Mouse (Mus musculus) CH12.LX (cell line): ENCODE data around the gene Fgf14. TPM values are rescaled to one million over a fixed set of nuclear protein-coding genes. Genes with fewer than 3 reads are reported as not detected.

Source experiments
- DNase-seq: peaks from one replicate; pipeline ENCODE4 v3.0.0-alpha.2; 2013; ENCODE audit errors: extremely low read depth
- H3K27ac ChIP-seq: 2 replicates; pipeline ENCODE4 v1.5.1; 2012; ENCODE audit warnings: low read depth, mild to moderate bottlenecking, control low read depth, moderate library complexity; ENCODE audit not compliant: insufficient read depth
- H3K27me3 ChIP-seq: replicated peaks from 2 replicates; pipeline ENCODE3; 2012; ENCODE audit warnings: inconsistent platforms
- H3K36me3 ChIP-seq, 2 experiments: replicated peaks in 1 of 2; 2 replicates each; pipeline versions ENCODE3 to v1.6.1; 2012; ENCODE audit warnings: inconsistent platforms in 1 of 2, low read length in 1 of 2, mild to moderate bottlenecking in 1 of 2, mixed read lengths in 1 of 2, moderate library complexity in 1 of 2; ENCODE audit not compliant: control insufficient read depth in 1 of 2, insufficient read depth in 1 of 2
- H3K4me1 ChIP-seq, 2 experiments: 2 replicates each; pipeline ENCODE4 v1.6.1; 2012; ENCODE audit warnings: inconsistent platforms in 1 of 2, moderate library complexity in 1 of 2; ENCODE audit not compliant: insufficient read depth in 2 of 2, control insufficient read depth in 1 of 2
- H3K4me2 ChIP-seq: 2 replicates; pipeline ENCODE4 v1.6.1; 2012; ENCODE audit warnings: low read depth, mild to moderate bottlenecking, control low read depth; ENCODE audit not compliant: poor library complexity, insufficient read depth, severe bottlenecking
- H3K4me3 ChIP-seq, 3 experiments: fragments of 150-350 bp in 1 of 3; sonication (generic) in 1 of 3; replicated peaks in 1 of 3; 2 replicates each; pipeline versions ENCODE3 to v1.5.1; 2011 to 2012; ENCODE audit warnings: low read depth in 2 of 3, low read length in 2 of 3, mild to moderate bottlenecking in 2 of 3, moderate library complexity in 2 of 3, control low read depth in 1 of 3, improper control_type of control experiment in 1 of 3, inconsistent platforms in 1 of 3, mixed read lengths in 1 of 3; ENCODE audit not compliant: poor library complexity in 1 of 3
- H3K79me2 ChIP-seq: replicated peaks from 2 replicates; pipeline ENCODE4 v1.6.1; 2012; ENCODE audit warnings: mild to moderate bottlenecking, moderate library complexity; ENCODE audit not compliant: control insufficient read depth, poor library complexity, insufficient read depth, severe bottlenecking; ENCODE audit errors: extremely low read depth
- H3K9ac ChIP-seq: 2 replicates; pipeline ENCODE4 v1.6.1; 2012; ENCODE audit warnings: low read depth, mild to moderate bottlenecking, control low read depth, moderate library complexity; ENCODE audit not compliant: insufficient read depth
- H3K9me3 ChIP-seq: replicated peaks from 2 replicates; pipeline ENCODE3; 2012; ENCODE audit warnings: low read length, inconsistent platforms, mixed read lengths
- BHLHE40 ChIP-seq: IDR thresholded peaks from 2 replicates; pipeline ENCODE4 v1.6.1; 2011; ENCODE audit warnings: mild to moderate bottlenecking, low read depth, low read length, improper control_type of control experiment
- CHD1 ChIP-seq: IDR thresholded peaks from 2 replicates; pipeline ENCODE4 v1.6.1; 2012; ENCODE audit warnings: low read depth, low read length, improper control_type of control experiment, inconsistent platforms
- CHD2 ChIP-seq: IDR thresholded peaks from 2 replicates; pipeline ENCODE4 v1.6.1; 2011; ENCODE audit warnings: low read length, improper control_type of control experiment
- E2F4 ChIP-seq: IDR thresholded peaks from 2 replicates; pipeline ENCODE4 v1.6.1; 2011; ENCODE audit warnings: low read depth, low read length, improper control_type of control experiment; ENCODE audit not compliant: insufficient replicate concordance
- EP300 ChIP-seq: IDR thresholded peaks from 2 replicates; pipeline ENCODE4 v1.6.1; 2011; ENCODE audit warnings: low read length, improper control_type of control experiment
- ETS1 ChIP-seq: conservative IDR thresholded peaks from 2 replicates; pipeline ENCODE4 v1.6.1; 2012; ENCODE audit warnings: low read depth, mild to moderate bottlenecking, inconsistent platforms, low read length, improper control_type of control experiment, moderate library complexity
- JUN ChIP-seq: IDR thresholded peaks from 2 replicates; pipeline ENCODE4 v1.6.1; 2011; ENCODE audit warnings: low read depth, mild to moderate bottlenecking, low read length, improper control_type of control experiment, moderate library complexity; ENCODE audit not compliant: insufficient read depth
- MAX ChIP-seq: IDR thresholded peaks from 2 replicates; pipeline ENCODE4 v1.6.1; 2011; ENCODE audit warnings: low read length, improper control_type of control experiment
- MEF2A ChIP-seq: IDR thresholded peaks from 2 replicates; pipeline ENCODE4 v1.6.1; 2014; ENCODE audit warnings: low read depth, mild to moderate bottlenecking, inconsistent platforms, low read length, improper control_type of control experiment, borderline replicate concordance
- NELFE ChIP-seq: IDR thresholded peaks from 2 replicates; pipeline ENCODE4 v1.6.1; 2011; ENCODE audit warnings: low read depth, low read length, improper control_type of control experiment
- NRF1 ChIP-seq: IDR thresholded peaks from 2 replicates; pipeline ENCODE4 v1.6.1; 2014; ENCODE audit warnings: low read depth, mild to moderate bottlenecking, inconsistent platforms, low read length, improper control_type of control experiment, moderate library complexity
- POLR2AphosphoS2 ChIP-seq: IDR thresholded peaks from 2 replicates; pipeline ENCODE4 v1.6.1; 2011; ENCODE audit warnings: low read depth, low read length, improper control_type of control experiment
- TCF12 ChIP-seq: IDR thresholded peaks from 2 replicates; pipeline ENCODE4 v1.6.1; 2014; ENCODE audit warnings: low read depth, mild to moderate bottlenecking, inconsistent platforms, low read length, improper control_type of control experiment
- UBTF ChIP-seq: IDR thresholded peaks from 2 replicates; pipeline ENCODE4 v1.6.1; 2012; ENCODE audit warnings: low read depth, mild to moderate bottlenecking, inconsistent platforms, low read length, improper control_type of control experiment, moderate library complexity
- USF2 ChIP-seq: conservative IDR thresholded peaks from 2 replicates; pipeline ENCODE4 v1.6.1; 2011; ENCODE audit warnings: low read depth, low read length, improper control_type of control experiment
- ZC3H11A ChIP-seq: IDR thresholded peaks from 2 replicates; pipeline ENCODE4 v1.6.1; 2012; ENCODE audit warnings: low read depth, mild to moderate bottlenecking, inconsistent platforms, low read length, improper control_type of control experiment
- ZMIZ1 ChIP-seq: IDR thresholded peaks from 2 replicates; pipeline ENCODE4 v1.6.1; 2012; ENCODE audit warnings: low read depth, mild to moderate bottlenecking, inconsistent platforms, low read length, improper control_type of control experiment
- ZNF384 ChIP-seq: IDR thresholded peaks from 2 replicates; pipeline ENCODE4 v1.6.1; 2012; ENCODE audit warnings: low read depth, low read length, improper control_type of control experiment, inconsistent platforms
- dilution Hi-C: fragments of 300-500 bp; cut with MboI; formaldehyde crosslinking; loops from 2 replicates; pipeline ENCODE4 v1.14.3; 2020; ENCODE audit warnings: low sequenced_read_pairs; ENCODE audit not compliant: extremely low pct_unique_long_range_greater_than_20kb, extremely low pct_ligation_motif_present
- in situ Hi-C: fragments of 300-500 bp; cut with MboI; formaldehyde crosslinking; loops from 3 replicates; pipeline ENCODE4 v1.14.3; 2019; ENCODE audit warnings: low sequenced_read_pairs, low pct_ligation_motif_present, low pct_unique_long_range_greater_than_20kb, mixed read lengths
- polyA plus RNA-seq: library from polyadenylated mRNA; unstranded; fragments of >175 nt; gene quantifications from 2 replicates; pipeline ENCODE4 v1.2.1, GENCODE M21; 2012; ENCODE audit warnings: low read depth; ENCODE audit not compliant: insufficient read length
- total RNA-seq, 2 experiments: library from RNA; depleted of rRNA; stranded (reverse); fragments of 300-350 nt in 1 of 2; fragments of >200 nt in 1 of 2; gene quantifications; 2 replicates each; pipeline ENCODE4 v1.2.3; 2012 to 2014

Fgf14 gene
- total and polyA plus RNA-seq, 3 experiments = not detected

GRCm38 (mm10) chr14:124675142-124675653 is 1.7 kb downstream of the Fgf14 start:
- dilution Hi-C loops = no loop called here
- no peak for TF ChIP-seq BHLHE40
- no peak for TF ChIP-seq MEF2A
- TF ChIP-seq EP300 = no peak
- TF ChIP-seq ZC3H11A = no peak
- no peak for TF ChIP-seq CHD2
- TF ChIP-seq E2F4 = no peak
- no peak overlapping the region for H3K4me3 ChIP-seq

DNA sequence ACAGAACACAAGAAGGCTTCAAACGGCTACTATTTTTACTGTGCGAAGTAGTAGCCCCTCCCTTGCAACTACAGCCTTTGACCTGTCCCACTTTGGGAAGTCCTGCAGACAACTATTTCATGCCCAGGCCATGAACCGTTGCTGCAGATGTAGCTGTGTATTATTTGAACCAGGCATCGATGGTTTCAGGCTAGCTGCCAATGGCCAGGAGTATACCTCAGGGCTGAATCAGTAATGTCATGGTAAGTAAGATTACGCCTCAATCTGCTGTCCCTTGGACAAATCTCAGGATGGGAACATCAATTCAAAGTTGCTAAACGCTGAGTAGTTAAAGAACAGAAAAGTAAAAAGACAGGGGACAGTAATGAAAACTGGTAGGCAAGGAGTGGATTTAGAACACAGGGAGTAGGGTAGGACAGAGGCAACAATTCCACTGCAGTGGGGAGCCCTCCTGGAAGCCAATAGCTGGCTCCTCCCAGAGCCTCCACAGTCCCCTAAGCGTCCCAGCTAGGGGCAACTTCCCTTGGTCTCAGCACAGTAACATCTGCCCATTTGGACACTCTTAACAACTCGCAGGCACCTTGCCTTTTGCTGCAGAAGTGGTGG is 2.3 kb downstream of the Fgf14 start:
- no peak overlapping the region for H3K27ac ChIP-seq
- no peak overlapping the region for H3K4me3 ChIP-seq
- in situ Hi-C loops = no loop called here
- H3K4me1 ChIP-seq = no peaks in the 10 kb centered on the region
- H3K27me3 ChIP-seq = peaks cover 4% of the 10 kb centered on the region
- H3K36me3 ChIP-seq = no peaks in the 10 kb centered on the region
- no peaks in the 10 kb centered on the region for H3K79me2 ChIP-seq
- no peaks in the 10 kb centered on the region for H3K9me3 ChIP-seq
- no peak overlapping the region for H3K9ac ChIP-seq
- DNase-seq = no peak
- TF ChIP-seq TCF12 (no peak), NELFE (no peak), CHD1 (no peak), UBTF (no peak), POLR2AphosphoS2 (no peak), ZMIZ1 (no peak), ETS1 (no peak), NRF1 (no peak), ZNF384 (no peak), MAX (no peak), USF2 (no peak), JUN (no peak), E2F4 (no peak)
- dilution Hi-C loops = no loop called here
- H3K4me2 ChIP-seq = no peak overlapping the region

More at GRCm38 (mm10) chr14:124675142-124675653, 1.7 kb downstream of the Fgf14 start:
- no peaks in the 10 kb centered on the region for H3K4me1 ChIP-seq
- DNase-seq = no peak
- in situ Hi-C loops = no loop called here
- H3K4me2 ChIP-seq = no peak overlapping the region
- H3K36me3 ChIP-seq = no peaks in the 10 kb centered on the region
- no peak overlapping the region for H3K9ac ChIP-seq
- H3K79me2 ChIP-seq = no peaks in the 10 kb centered on the region
- peaks cover 4% of the 10 kb centered on the region for H3K27me3 ChIP-seq
- no peaks in the 10 kb centered on the region for H3K9me3 ChIP-seq
- H3K27ac ChIP-seq = no peak overlapping the region
